Mouse (Mus musculus) frontal cortex, postnatal 25 days (tissue): Measurements from ENCODE around the gene Cd59b.
A peak's percentile ranks its signal among the peaks of the same experiment; 100 is the strongest.
"Not testable (repeated sequence)": the region's sequence is repeated elsewhere in the genome, so short reads cannot be mapped to it uniquely, and the experiment has no call there.

Source experiments
- DNase-seq, 2 experiments: peaks; one replicate each; pipeline ENCODE4 v3.0.0; 2022; ENCODE audit warnings: low spot score in 2 of 2

Gene Cd59b

GRCm38 (mm10) chr2:104065526-104065925 is 4.1 kb upstream of the Cd59b start, which contains the start of gene Gm10912:
Gene Gm10912 (plus strand): TSS chr2:104065826.
- not testable (repeated sequence) for DNase-seq

GRCm38 (mm10) chr2:104068450-104068849 is 1.2 kb upstream of the Cd59b start, which contains the start of gene Gm10799:
Gene Gm10799 (minus strand): TSS chr2:104068550.
- not testable (repeated sequence) for DNase-seq

DNA sequence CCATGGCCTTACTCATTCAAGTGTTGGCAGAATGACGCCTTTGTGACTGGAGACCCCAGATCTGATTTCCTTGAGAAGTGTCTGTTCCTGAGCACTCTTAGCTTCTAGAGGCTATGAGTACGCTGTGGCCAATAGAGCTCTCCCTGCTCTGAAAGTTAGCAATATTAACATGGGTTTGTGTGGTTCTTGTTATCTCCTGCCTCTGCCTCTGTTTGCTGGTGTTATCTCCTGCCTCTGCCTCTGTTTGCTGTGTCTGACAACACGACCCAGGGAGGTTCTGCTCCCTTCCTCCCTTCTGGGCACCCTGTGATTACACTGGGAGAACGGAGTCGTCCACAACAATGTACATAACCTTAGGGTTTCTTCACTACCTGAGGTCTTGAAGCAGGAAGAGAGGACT is 8.6 kb downstream of the Cd59b start:
- not testable (repeated sequence) for DNase-seq

GRCm38 (mm10) chr2:104081436-104082050 is 11.9 kb downstream of the Cd59b start:
- not testable (repeated sequence) for DNase-seq

GRCm38 (mm10) chr2:104082474-104082873 is 12.8 kb downstream of the Cd59b start:
- DNase-seq, result no peak

DNA sequence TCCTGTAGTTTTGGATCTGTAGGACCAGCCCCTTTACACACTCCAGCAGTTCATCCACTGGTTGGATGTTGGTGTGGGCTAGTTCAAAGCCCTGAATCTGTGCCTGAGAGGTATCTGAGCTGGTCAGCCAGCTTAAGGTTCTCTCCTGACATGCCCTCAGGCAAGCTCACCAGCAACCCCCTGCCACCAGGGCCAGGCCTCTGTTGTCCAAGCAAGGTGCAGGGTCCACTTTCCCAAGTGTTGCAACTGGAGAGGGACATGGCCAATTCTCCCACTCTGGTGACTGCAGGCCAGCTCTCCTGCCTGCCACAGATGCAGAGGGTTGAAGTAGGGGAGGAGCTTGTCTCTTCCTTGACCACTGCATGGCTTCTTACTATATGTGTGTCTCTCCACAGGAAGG is 14.4 kb downstream of the Cd59b start:
- DNase-seq, result not testable (repeated sequence)

- not testable (repeated sequence) for DNase-seq
Observed at GRCm38 (mm10) chr2:104087562-104087961, 17.9 kb downstream of the Cd59b start.

GRCm38 (mm10) chr2:104093305-104093704 is 23.7 kb downstream of the Cd59b start:
- no peak for DNase-seq

GRCm38 (mm10) chr2:104095741-104096213 is 26.1 kb downstream of the Cd59b start, which contains the start of gene Cd59a:
Gene Cd59a (plus strand): TSS chr2:104095801.
- peak; percentile 9 to 15 for DNase-seq

DNA sequence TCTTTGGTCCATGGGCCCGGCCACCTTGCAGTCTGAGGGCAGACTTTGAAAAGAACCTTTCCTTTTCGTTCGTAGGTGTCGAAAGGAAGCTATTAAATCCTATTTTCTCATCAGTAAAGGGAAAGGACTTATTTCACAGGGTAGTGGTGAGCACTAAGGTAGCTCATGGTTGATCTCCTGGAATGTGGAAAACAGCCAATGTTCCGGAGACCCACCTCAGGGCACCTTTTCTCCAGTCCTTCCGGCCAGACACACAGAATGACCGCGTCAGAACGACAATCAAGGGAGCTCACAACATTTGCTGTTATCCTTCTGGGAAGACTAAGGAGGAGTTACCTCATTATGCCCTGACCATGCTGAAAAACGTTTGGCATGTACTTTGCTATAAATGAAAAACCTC is 26.6 kb downstream of the Cd59b start:
- DNase-seq, result no peak

- DNase-seq, result not testable (repeated sequence)
Observed at GRCm38 (mm10) chr2:104096796-104097195, 27.1 kb downstream of the Cd59b start.

DNA sequence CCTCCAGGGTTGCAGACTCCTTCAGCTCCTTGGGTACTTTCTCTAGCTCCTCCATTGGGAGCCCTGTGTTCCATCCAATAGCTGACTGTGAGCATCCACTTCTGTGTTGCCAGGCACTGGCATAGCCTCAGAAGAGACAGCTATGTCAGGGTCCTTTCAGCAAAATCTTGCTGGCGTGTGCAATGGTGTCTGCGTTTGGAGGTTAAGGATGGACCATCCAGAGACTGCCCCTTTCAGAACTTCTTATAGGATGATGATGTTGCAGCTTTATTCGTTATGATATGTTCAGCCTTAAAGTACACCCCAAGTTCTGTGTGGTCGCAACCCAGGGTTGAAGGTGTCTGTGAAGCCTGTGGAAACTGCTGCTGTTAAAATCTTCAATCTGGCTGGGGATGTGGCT is 27.7 kb downstream of the Cd59b start:
- not testable (repeated sequence) for DNase-seq

- DNase-seq, result no peak
Observed at GRCm38 (mm10) chr2:104098529-104099230, 29.0 kb downstream of the Cd59b start.

DNA sequence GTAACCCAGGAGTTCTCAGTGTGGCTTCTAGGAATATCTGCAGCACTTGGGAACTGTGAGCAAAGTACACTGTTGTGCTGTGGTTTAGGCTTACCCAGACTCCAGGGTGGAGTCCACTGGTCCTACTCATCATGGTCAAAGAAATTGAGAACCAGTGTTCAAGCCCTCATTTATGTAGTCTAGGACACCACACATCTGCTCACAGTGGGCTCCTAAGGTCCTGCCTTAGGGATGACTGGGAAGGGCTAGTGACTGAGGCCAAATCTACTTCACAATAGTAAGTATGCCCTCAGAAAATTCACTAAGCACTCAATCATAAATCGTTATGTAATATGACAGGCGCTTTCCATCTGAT is 29.6 kb downstream of the Cd59b start:
- DNase-seq, result no peak

DNA sequence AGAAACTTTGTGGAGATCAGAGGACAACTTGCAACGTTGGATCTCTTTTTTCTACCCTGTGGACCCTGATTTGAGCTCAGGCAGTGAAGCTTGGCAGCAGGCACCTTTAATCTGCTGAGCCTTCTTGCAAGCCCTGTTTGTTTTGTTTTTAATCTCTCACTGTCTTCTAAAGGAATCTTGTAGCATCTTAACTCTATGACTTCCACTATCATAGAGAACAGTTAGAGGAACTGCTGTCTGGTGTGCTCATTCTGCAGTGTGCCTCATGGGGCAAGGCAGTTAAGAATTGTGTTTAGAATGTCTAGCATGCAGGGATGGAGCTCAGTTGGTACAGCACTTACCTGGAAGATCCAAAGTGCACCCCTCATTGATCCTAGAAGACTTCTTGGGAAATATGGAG is 30.3 kb downstream of the Cd59b start:
- no peak for DNase-seq

- no peak for DNase-seq
Observed at GRCm38 (mm10) chr2:104104800-104105199, 35.2 kb downstream of the Cd59b start.

GRCm38 (mm10) chr2:104109021-104109420 is 39.4 kb downstream of the Cd59b start:
- DNase-seq, result not testable (repeated sequence)

GRCm38 (mm10) chr2:104109528-104109927 is 39.9 kb downstream of the Cd59b start:
- no peak for DNase-seq

DNA sequence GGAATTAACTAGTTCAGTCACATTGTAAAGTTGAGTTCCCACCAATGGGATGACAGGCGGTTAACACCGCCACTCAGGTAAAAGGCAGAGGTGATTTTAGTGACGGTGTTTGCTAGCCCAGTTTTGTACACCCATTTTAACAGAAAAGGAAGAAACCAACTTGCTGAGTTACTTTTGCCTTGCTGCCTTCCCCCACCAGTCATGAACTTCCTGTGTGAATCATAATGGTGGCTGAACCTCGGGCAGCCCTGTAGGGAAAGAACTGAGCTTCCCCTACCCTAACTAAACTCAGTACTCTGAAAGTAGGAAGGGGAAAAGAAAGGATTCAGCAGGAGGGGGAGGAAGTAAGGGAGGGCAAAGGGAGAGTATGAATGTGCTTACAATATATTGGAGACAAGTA is 40.4 kb downstream of the Cd59b start:
- no peak for DNase-seq

GRCm38 (mm10) chr2:104111170-104111797 is 41.6 kb downstream of the Cd59b start:
- not testable (repeated sequence) for DNase-seq

GRCm38 (mm10) chr2:104113563-104113962 is 43.9 kb downstream of the Cd59b start:
- not testable (repeated sequence) for DNase-seq

DNA sequence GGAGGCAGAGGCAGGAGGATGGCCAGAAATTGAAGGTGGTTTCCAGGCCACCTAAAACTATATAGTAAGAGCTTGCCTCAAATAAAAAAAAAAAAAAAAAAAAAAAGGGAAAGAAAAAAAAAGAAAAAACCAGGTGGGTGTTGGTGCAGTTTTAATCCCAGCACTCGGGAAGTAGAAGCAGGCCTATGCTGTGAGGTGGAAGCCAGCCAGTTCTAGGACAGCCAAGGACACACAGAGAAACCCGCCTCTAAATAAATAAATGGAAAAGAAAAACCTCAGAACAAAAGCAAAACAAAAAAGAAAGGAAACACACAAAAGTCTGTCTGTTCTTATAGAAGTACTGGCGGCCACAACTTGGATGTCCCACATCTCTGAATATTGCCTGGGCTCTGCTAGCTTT is 45.2 kb downstream of the Cd59b start:
- no peak for DNase-seq

- DNase-seq, result not testable (repeated sequence)
Observed at GRCm38 (mm10) chr2:104117173-104117572, 47.5 kb downstream of the Cd59b start.
